Mouse (Mus musculus): ENCODE measurements around the gene Tmem268.

Gene Tmem268

DNA sequence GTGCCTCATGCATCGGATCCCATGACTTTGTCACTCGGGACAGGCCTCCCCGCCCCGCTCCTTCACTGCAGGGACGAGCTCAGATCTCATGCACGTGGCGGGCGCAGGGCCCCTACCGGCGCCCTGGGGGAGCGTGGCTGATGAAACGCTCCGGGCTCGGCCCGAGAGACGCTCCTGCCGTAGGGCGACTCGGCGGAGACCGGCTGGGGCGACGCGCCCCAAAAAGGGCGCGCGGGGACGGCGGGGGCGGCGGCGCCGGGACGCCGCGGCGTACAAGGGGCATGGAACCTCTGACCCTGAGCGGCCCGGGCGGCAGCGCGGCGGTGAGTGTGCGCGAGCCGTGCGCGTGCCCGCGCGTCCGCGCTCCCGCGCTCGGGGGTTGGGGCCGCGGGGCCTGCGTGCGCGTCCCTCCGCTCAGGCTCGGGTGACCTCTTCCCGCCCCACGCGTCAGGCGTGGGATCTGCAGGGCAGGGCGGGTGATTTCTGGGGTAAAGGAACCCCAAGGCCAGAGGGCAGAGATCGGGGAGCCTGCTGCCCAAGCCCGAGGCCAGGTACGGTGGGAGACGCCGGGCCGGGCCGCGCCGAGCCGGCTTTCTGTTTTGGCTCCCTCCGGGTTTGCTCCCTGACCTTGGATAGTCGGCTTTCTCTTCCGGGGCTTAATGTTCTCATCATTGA is at the start of gene Tmem268:
Tmem268 (plus strand) TSS at position 375 of the 675 bp plus-strand sequence.
- DNase-seq (ENCODE audit: low spot score), result peak; percentile 60

DNA sequence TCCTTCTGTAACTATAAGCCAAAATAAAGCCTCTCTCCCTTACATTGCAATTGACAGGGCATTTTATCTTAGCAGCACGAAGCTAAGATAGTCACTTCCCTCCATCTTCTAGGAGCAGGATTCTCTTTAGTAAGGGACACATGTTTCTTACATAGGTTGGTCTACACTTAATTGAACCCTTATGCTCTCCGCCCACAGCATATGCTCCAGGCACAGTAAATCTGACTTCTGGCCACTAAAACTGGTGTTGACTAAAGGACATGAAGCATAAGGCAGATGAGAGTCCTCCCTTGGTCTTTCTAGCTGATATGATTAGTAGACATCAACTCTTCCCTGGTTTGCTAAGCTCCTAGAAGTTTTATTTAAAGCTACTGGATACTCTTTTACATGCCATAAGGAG is 45.7 kb upstream of the Tmem268 start:
- no peak for DNase-seq (ENCODE audit: low spot score)

DNA sequence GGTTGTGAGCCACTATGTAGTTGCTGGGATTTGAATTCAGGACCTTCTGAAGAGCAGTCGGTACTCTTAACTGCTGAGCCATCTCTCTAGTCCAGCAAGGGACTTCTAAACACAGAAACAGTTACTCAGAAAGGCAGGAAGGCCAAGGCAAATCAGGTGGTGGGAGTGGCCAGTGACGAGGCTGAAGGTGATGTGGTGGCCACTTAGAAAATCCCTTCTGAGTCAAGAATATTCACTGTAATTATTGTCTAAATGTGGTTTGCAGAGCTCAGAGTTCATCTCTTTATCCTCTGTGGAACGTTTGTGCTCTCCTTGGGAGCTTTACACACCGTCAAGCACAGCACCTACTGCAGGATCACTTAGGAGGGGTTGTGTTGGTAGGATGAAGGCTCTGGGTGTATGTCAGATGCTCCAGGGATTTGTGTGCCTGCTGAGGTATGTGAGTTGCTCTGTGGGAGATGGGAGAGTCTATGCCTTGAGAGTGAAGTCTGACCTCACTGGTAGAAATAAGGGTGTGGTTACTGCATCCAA is 44.1 kb upstream of the Tmem268 start:
- DNase-seq (ENCODE audit: low spot score), result no peak

DNA sequence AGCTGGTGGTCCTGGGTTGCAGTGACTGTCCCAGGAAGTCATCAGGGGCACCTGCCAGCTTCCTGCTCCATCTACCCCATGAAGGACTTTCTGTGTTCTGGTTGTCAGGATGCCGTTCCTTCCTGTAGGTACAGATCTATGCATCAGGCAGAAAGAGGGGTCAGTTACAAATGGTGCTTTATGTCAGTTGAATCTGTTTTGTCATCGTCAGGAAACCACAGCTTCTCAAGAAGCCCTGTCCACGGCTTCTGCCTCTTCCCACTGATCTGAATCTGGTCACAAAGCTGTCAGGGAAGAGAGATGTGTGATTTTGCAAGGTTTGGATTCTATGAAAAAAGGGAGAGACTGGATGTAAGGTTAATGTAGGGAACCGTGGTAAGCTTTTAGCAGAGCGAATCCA is 43.6 kb upstream of the Tmem268 start:
- no peak for DNase-seq (ENCODE audit: low spot score)

DNA sequence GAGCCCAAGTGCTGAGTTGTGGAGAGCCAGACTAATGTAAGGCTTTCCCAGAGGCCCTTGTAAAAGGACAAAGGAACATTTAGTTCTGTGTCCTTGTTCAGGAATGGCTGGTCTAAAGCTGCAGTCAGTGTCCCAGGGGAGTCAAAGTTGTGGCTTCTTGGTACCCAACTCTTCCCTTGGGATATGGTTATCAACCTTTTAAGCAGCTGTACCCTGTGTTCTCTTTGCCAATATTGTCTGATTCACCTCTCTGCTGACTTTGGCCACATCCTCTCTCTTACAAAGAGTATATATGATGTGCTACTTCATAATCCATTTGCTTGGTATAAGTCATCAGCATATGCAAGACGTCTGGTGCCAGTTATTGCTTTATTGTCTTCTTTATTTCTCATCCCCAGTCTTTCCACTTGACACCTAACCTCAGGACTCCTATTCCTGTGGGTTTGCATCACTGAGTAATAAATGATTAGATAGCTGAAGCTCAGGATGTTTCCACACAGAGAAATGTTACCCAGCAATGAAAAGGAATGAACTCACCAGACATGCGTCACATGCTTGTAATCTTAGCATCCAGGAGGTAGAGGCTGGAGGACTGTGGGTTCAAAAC is 36.7 kb upstream of the Tmem268 start:
- DNase-seq (ENCODE audit: low spot score), result no peak

DNA sequence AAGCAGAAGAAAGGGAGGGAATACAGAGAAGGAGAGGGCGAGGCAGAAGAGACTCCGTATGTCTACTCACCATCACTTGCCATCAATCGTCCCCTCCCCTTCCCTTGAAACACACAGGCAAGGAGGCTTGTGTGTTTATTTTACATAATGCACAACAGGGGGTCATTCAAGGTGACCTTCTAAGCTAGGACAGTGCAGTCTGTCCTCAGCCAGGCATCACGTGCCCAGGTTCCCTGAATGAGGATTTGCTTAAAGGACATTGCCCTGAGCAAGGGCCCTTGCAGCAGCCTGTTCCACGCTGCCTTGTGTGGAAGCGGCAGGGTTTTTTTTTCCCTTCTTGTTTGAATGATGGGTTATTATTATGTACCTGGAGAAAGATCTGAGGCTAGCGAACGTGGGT is 33.1 kb upstream of the Tmem268 start:
- no peak for DNase-seq (ENCODE audit: low spot score)

DNA sequence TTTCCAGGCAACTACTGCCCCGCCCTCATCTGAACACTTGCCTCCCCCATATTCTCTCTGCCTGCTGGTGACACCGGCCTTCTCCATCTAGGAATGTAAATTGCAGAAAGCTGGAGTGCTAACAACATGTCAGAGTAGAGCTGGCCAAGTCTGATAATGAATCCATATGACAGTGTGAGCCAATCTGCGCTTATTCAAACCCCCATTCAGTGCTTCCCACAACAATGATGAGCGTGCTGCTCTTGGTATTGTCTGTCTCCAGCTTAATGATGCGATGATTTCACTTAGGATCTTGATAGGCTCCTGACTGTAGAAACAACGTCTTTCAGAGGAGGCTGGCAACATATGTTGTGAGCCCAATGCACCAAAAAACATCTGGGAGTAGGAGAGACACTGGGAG is 29.6 kb upstream of the Tmem268 start:
- DNase-seq (ENCODE audit: low spot score), result no peak

DNA sequence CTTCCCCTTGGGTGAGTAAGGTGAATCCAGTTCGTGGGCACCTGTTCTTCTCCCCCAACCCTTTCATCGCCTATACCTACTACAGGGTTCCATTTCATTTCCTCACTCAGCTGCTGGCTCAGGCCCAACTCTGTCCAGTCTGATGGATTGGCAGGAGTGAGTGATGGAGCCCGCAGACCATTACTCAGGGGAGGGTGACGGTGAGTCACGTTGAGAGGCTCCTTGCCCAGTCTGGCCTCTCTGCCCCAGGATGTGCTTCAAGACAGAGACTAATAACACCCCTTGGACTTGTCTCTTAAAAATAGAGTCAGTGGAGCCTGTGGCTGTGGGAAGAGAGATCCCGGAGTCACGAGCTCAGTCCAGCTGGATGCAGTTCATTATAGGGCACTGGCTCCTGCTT is 28.2 kb upstream of the Tmem268 start:
- DNase-seq (ENCODE audit: low spot score), result peak; percentile 49

DNA sequence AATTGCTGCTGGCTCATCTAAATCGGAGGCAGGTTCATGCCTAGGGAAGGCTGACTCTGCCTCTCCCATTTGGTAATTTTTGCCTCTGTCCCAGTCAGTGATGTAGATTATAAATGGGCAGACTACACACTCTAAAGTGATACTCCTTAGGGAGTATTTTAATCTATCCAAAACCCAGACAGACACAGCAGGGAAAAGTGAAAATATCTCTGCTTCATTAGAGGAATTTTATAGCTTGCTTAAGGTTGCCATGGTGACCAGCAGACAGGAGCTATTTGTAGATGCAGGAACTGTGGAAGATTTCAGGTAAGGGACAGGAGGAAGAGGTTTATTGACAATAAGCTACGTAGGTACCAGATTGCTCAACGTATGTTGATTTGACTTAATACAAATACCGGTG is 21.0 kb upstream of the Tmem268 start:
- no peak for DNase-seq (ENCODE audit: low spot score)

DNA sequence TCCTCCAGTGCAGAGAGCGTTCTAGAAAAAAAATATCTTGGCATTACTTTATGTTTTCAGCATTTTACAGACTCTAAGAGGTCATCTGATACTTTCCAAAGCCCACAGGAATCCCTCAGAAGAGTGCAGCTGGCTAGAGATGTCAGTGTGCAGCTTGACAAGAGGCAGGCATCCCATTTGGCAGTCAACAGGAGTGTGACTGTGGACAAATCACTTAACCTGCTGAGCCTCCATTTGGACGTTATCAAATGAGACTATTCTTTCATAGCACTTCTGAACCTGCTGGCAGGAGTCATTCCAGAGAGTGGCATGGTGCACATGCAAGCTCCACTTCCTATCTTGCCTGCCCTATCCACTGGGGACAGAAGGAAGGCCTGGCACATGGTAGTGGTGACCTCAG is 16.4 kb upstream of the Tmem268 start:
- DNase-seq (ENCODE audit: low spot score), result peak; percentile 46

DNA sequence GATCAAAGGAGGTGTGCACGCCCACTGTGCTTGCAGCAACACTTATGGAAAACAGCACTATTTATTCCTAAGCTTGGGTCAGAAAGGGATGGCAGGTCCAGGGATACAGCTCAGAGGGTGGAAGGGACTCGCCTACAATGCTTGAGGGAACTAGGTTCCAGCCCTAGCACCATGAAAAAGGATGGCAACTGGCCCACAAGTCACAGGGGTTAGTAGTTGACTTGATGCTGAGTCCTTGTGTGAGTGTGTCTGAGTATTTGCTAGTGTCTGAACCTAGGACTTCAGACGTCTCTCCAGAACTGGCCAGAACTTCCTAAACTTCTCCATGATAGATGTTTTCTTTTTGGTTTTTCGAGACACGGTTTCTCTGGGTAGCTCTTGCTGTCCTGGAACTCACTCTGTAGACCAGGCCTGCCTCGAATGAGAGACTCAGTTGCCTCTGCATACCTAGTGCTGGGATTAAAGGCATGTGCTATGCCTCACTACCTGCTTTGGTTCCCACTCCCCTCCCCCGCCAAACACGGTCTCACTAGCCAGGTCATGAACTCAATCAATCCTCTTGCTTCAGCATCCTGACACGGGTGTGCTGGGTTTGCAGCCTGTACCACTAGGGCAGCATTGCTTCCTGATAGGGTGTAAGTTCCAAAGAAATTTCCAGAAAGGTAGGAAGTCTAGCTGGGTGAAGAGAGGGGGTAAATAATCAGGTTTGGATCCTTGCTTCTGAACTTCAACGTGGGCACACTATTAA is 14.7 kb upstream of the Tmem268 start:
- DNase-seq (ENCODE audit: low spot score), result no peak

DNA sequence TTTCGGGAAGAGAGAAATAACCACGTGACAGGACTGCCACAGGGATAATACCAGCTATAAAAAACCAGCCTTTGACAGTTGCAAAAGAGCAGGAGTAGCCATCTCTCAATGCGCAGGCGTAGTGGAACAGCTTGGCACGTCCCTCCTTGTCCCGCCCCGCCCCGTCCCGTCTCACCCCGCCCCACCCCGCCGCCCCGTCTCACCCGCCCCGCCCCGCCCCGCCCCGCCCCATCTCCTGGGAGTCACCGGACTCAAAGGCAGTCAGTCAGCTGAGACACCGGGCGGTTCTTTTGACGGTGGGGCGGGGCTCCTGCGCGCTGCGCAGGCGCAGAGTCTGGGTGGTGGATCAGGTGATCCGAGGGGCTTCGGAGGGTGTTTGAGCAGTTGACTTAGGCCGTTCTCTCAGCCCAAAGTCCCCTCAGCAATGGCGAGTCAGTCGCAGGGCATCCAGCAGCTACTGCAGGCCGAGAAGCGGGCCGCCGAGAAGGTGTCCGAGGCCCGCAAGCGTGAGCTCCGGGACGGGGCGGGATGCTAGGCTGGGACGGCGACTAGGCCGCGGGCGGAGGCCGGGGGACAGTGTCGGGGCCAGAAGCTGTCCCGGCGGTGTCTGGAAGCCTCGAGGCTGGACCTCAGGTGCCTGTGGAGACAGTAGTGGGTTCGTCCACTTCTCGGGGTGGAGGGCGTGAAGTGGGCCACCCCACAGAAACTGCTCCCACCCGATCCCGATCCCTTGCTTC is 13.9 kb upstream of the Tmem268 start, which contains the start of gene Atp6v1g1:
Atp6v1g1 (plus strand) TSS at position 279 of the 737 bp plus-strand sequence.
- DNase-seq (ENCODE audit: low spot score), result peak; percentile 91

DNA sequence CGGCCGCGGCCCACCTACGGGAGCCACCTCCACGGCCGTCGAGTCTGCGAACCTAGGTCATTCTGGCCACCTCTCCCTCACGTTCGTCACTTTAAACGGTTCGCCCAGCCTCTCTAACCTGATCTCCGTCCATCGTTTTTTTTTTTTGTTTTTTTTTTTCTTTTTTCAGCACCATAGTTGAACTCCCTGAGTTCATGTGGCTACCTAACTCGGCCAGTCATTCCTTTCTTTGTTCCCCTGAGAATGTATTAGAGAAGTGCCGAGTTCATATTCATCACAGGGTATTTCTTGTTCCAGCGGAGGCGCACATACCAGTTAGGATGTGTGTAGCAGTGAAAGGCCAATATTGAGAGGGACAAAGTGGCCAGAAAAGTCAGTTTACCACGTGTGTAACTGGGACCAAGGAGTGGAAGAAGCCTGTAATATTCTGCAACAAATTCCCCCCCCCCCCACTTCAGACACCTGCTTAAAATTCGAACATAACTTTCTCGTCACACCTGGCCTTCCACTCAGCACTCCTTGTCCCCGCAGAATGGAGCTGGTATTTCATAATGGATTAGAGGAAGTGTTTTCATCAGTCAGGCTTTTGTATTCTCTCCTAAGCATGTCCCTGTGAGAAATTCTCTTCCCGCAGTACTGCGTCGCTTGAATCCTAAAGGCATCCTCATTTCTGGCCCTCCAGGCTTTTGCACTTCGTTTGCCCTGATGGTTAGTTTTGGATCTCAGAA is 13.2 kb upstream of the Tmem268 start:
- DNase-seq (ENCODE audit: low spot score), result peak; percentile 42

DNA sequence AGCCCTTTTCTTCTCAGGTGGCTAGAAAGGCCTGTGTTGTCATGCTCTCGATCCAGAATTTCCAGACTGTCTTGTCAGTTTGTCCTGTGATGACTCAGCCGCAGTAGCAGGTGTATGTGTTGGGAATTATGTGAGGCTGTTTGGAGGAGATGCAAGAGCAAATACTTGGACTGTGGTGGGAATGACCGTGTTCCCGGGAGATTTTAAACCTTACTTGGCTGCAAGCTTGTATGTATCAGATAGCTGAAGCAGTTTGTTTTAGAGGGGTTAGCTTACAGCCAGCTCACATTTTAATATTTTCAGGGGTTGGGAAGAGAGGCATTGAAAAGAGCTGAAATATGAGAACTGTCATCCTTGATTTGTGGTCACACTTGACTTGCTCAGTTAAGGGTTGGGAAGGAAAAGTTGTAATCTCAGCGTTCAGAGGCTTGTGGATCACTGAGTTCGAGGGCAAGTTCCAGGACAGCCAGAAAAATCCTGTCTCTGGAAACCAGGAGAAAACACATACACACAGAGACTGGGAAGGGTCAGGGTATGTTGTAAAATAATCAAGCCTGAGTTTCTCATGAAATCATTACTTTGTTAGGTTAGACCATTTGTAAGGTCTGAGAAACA is 12.0 kb upstream of the Tmem268 start:
- DNase-seq (ENCODE audit: low spot score), result peak; percentile 58

DNA sequence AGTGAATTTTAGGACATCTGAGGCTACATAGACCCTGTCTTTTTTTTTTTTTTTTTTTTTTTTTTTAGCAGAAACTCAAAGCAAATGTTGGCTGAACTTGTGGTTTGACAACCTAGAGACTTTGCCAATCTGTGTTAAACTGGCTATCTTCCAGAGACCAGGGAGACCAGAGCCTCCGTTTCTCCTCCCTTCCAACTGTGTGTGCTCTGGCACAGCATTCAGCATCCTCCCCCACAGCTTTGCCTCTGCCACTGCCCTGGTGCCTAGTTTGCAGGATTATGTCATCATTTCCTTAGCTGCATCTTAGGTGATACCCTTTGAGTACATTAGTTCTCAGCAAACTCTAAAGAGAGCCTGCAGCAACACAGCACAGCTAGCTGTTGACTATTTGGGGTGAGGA is 10.8 kb upstream of the Tmem268 start:
- DNase-seq (ENCODE audit: low spot score), result peak; percentile 71

DNA sequence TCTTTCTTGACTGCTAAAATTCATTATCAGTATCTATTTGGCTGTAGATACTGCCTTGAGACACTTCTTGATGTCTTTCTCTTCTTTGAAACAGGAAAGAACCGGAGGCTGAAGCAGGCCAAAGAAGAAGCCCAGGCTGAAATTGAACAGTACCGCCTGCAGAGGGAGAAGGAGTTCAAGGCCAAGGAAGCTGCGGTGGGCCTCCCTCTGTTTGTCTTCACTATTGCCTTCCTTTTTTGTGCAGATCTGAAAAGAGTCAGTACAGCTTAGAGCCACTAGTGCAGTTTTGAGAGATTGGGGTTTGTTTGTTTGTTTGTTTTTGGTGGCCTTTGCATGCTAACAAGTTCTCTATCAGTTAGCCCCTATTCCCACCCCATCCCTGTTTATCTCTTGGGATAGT is 10.1 kb upstream of the Tmem268 start:
- no peak for DNase-seq (ENCODE audit: low spot score)

DNA sequence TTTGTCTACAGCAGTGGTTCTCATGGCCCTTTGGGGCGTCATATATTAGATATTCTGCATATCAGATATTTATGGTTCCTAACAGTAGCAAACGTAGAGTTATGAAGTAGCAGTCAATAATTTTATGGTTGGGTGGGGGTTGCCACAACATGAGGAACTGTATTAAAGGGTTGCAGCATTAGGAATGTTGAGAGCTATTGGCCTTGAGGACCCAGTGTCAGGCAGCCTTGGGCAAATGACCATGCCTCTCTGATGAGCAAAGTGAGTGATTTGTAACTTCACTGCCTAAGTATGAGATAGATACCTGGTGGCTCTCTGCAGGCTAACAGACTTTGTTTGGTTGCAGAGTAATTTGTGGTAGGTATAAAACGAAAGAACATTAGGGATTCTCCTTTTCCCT is 7.7 kb upstream of the Tmem268 start:
- no peak for DNase-seq (ENCODE audit: low spot score)

DNA sequence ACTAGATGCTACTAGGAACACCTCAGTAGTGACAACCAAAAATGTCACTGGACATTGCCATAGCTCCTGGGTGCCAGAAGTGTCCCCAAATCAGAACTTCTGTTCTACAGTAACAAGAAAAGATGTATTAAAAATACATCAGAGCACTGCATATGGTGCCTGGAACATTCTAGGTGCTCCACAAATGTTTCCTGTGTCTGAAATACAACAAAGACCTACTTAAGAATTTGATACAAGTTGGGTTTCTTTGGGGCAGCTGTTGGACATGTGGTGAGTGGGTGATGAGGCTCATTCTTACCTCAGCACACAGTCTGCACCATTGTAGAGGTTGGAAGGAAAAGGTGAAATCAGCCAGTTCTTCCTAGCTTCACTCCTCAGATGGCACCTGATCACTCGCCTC is 5.7 kb upstream of the Tmem268 start:
- DNase-seq (ENCODE audit: low spot score), result no peak

DNA sequence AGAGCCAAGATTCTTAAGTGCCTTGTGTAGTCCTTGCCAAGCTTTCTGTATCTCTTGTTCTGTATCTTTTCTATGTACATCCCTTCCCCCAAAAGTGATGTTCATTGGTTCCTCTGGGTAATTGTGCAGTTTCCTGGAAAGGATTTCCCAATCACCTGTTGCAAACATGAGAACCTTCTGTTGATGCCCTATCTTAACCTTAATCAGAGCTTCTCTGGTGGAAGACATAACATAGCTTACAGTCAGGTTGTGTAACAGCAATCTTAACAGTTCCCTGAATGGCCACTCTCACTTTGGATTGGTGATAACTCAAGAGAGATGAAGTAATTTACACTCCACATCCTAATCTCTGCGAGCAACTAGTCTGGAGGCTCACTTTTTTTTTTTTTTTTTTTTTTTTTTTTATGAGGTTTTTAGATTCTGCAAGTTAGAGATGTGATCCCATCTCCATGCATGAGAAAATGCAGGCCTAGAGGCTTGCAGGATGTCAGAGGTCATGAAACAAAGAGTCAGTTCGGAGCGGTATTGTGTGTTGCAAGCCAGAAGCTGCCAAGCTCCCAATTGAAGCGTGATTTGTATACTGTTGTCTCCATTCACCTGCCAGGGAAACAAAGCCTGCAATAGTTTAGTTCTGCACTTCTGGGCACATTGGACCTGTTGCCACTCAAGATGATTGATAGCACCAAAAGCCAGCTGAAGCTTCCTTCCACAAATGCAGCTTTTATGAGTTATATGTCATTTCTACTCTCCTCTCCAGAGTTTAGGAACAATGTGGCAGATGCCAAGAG is 4.6 kb upstream of the Tmem268 start:
- DNase-seq (ENCODE audit: low spot score), result peak; percentile 64

DNA sequence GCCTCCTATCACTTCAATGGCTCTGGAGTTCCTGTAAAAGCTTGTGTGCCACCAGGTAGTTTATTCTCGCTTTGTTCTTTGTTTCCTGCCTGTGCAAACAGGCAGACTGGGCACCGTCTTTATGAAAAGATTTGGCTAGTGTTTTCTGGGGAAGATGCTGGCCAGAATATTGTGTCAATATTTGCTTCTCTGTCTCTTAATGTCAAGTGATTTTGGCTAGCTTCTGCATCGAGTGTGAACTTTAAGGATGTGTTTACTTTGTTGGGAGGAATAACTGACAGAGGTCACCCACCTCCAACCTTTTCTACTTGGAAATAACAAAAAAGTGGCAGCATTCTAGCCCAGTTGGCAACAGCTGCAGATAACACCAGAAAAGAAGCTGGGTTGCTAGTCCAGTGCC is 4.0 kb upstream of the Tmem268 start:
- peak; percentile 59 for DNase-seq (ENCODE audit: low spot score)
